Mouse (Mus musculus): ENCODE results near the gene Ctcfl.

- TF ChIP-seq CTCF (IDR thresholded peaks at IDR 0.05; ENCODE audit: borderline replicate concordance, extremely low read depth, insufficient read depth, insufficient read length) (no peak), POLR2A (IDR thresholded peaks at IDR 0.05; ENCODE audit: borderline replicate concordance, extremely low read depth, insufficient read depth, insufficient read length, poor library complexity, severe bottlenecking) (no peak)
Measured at GRCm38 (mm10) chr2:173110571-173110970, 8.8 kb downstream of the Ctcfl start.
